Mouse (Mus musculus) gastrocnemius, adult 18-20 months (tissue): ENCODE results near the gene Marveld2. TPM values are rescaled to one million over a fixed set of nuclear protein-coding genes. Genes with fewer than 3 reads are reported as not detected.
A peak's percentile ranks its signal among the peaks of the same experiment; 100 is the strongest.

Source experiments
- DNase-seq: peaks from one replicate; pipeline ENCODE4 v3.0.0; 2021; ENCODE audit warnings: low spot score
- total RNA-seq, 2 experiments: library from RNA; stranded (reverse); gene quantifications; 2 replicates each; pipeline ENCODE4 v1.2.3; 2021

Gene Marveld2
- total RNA-seq, 2 experiments from 2014 or later: 0.33 to 0.41 TPM

DNA sequence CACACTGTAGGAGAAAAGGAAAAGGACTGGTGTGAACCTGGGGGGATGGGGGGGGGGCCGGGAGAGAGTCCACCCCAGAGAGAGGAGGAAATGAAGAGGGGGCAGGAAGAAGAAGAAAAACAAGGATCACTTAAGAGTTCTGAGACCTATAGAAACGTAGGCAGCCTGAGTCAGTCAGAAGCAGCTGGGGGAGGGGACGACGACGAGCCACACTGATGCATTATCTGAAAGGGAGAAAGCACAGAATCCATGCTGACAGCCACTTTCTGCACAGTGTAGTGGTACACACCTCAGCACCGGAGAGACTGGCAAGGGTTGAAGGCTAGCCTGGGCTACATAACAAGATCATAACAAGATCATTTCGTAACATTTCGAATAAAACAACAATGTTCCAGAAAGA lies 15.7 kb downstream of the Marveld2 start:
- no peak for DNase-seq

DNA sequence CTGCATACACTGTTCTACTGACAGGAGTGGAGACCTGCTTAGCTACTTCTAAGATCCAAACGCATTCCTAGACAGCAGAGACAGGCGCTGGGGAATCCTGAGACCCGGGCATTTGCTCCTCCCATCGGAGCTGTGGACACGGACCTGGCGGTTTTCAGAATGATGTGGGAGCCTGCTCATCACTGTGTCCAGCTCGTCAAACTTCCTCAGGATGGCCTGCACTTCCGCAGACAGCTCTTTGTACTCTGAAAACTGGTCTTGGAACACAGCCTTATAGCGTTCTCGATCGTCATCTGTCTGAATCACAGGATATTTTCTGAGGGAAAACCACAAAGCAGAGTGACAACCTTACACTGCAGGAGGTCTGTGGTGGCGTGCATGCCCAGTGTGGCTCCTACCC lies 16.5 kb downstream of the Marveld2 start:
- no peak for DNase-seq

DNA sequence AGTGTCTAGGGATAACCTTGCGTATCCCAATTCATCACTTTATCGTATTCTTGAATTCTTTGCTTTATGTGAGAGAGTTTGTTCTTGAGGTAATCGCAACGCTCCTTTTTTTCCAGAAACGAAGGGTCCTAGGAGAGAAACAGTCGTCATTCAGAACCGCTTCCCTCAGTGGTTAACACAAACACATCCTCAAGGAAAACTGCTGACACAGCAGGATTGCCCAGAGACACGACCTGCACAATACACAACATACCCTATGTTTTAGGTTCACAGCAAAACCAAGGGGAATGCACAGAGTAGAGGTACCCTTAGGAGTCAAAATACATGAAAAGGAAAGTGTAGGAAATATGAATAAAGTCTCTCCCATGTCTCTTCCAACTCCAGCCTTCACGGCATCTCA lies 19.5 kb downstream of the Marveld2 start:
- DNase-seq: no peak

DNA sequence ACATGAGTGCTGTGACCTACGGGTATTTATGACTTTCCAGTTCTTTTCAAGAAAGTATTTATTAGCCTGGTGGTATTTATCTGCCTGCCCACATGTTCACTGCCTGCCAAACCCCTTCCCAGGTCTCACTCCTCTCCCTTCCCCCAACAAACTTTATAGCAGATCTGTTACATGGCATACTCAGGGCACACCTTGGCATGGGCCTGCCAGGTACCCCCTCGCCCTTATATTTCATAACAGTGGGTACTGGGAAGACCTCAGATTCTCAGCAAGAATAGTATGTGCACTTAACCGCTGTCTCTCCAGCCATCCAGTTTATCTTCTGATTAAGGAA lies 21.3 kb downstream of the Marveld2 start:
- DNase-seq: no peak

DNA sequence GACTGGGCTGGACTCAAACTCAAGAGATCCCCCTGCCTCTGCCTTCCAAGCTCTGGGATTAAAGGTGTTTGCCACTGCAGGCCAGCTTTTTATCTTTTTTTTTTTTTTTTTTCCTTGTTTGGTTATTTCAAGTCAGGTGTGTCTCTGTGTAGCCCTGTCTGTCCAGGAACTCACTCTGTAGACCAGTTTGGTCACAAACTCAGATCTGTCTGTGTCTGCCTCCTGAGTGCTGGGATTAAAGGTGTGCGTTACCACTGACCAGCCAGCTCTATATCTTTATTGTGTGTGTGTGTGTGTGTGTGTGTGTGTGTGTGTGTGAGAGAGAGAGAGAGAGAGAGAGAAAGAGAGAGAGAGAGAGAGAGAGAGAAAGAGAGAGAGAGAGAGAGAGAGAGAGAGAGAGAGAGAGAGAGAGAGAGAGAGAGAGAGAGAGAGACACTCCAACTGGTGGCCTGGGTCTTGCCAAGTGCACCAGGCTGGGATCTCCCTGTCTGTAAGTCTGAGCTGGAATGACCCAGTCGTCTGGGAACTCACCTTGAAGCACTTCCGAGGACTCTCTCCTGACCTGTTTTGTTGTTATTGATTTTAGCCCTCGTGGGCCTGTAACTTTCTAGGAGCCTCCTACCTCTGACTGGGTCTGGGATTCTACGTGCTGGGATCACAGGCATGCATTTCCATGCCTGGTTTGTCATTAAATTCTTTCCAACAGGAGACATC lies 21.8 kb downstream of the Marveld2 start:
- DNase-seq: no peak

DNA sequence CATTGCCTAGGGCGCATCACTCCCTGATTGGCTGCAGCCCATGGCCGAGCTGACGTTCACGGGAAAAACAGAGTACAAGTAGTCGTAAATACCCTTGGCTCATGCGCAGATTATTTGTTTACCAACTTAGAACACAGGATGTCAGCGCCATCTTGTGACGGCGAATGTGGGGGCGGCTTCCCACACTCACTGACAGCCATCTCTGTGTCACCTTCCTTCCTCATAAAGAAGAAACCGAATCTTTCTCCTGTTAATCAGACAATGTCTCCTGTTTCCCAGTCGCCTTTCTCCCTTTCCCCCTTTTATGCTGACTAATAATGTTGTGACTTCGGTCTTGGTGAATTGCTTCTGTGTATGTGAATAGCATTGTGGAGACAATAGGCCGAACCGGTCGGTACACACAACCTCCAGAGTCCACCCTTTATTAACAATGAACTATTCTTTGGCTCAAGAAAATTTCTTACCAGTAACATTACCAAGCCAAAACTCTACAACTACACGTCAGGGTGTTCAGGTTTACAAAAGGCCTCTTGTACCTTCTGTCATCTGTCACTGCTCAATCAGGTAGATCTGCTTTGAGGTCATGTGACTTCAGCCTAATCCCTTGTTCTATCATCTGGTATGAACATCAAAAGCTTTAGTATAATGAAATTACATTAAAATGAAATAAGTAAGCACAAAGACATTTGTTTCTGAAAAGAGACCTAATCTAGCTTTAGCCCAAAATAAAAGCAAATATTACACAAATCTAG lies 22.6 kb downstream of the Marveld2 start:
- DNase-seq: peak; percentile 30

DNA sequence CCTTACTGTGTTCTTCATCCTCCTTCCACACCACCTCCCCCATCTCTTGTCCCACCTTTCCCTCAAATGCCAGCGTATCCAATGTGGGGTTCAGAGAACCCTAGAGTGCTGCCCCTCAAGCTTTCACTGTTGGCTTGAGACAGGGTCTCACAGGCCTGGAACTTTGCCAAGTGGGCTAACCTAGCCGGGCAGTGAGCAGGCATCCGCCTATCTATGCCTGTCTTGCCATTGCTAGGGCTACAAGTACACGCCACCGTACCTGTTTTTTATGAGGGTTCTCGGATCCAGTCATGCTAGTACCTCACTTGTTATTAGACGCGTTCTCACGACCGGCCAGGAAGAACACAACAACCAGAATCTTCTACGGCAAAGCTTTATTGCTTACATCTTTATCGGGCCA lies 28.1 kb downstream of the Marveld2 start:
- no peak for DNase-seq

DNA sequence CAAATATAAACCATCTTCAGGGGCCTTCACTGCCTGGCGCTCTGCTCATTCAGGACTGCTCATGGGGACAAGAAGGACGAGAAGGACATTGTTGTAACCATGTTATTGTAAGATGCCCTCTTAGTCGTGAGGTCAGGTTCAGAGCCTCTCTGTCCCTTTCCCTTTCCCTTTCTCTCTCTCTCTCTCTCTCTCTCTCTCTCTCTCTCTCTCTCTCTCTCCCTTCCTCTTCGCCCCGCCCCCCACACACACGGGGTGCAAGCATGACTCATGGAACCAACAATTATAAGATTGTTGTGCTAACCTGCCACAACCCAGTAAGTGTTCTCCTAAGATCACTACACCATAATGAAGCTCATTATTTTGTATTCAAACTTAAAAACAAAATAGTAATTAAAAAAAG lies 34.6 kb downstream of the Marveld2 start:
- DNase-seq: no peak

DNA sequence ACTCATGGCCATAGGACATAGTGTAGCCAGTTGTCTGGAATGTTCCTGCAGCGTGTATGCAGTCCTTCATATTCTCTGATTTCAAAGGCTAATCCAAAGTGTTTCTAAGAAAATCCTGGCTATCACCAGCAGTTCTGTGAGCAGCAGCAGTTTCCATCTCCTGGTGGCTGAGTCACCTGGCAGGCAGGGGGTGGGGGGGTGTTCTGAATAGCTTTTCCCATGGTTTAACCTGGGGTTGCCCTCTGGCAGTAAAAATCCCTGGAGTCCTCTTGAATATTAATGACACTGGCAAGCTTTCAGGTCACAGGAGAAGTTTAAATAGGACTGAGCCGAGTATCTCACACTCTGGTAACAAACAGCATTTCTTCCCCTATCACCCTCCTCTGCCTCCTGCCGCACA lies 35.1 kb downstream of the Marveld2 start:
- DNase-seq: no peak

DNA sequence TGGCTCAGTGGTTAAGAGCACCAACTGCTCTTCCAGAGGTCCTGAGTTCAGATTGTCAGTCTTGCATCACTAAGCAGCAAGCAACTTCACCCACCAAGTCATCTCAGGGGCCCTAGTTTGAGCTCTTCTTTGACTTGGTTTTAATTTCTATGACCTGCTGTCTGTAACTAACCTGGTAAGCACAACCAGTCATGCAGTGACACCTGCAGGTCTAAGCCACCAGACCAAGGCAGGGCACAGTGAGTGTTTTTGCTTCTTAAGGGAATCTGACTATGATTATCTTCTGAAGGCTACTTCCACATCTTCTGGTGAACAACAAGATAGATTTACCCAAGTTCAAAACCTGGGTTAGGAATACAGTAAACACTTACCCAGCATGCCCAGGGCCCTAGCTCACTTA lies 36.8 kb downstream of the Marveld2 start:
- DNase-seq: no peak

DNA sequence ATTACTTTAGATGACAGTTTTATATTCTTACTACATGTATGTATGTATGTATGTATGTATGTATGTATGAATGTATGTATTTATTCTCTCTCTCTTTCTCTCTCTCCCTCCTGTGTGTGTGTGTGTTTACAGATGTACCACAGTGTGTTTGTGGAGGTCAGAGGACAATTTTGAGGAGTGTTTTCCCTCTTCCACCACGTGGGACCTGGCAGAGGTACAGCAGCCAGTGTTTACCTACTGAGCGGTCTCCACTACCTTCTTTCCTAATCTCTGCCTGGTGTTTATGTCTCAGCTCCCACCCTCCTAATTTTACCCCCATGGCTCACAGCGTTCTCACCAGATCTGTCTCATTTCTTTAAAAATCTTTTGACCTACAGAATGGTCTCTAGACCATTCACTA lies 37.6 kb downstream of the Marveld2 start:
- no peak for DNase-seq

DNA sequence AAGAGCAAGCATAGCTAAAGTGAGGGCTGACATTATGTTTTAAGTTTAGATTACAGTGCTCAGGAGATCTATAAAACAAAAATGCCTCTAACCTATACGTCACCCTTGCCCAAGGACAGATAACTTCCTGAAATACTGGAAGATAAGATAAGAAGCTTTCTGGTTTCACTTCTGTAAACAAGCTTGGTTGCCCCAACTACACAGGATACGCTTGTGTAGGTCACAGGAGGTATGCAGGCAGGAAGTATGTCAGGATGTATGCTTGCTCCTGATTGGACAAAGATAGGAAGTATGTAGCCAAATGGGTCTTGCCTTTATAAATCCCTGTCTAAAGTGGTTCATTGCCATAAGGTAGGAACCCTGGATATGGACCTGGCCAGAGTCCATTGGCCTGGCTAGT lies 40.8 kb downstream of the Marveld2 start:
- DNase-seq: no peak

DNA sequence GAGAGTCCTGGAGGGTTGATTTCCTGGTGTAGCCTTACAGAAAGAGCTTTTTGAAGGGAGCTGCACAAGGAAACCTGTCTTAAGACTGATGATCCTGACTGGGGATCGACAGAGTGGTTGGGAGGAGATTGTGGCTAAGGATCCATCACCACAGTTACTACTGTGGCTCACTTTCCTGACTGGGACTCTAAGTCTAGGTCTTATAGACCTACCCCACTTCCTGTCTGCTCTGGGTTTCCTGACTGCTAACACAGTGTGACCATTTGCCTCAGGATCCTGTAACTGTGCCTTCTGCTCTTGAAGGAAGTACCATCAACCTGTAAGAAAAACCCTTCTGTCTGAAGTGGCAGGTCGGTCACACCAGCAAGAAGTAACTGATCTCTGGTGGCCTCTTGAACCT lies 46.1 kb downstream of the Marveld2 start:
- DNase-seq: no peak

DNA sequence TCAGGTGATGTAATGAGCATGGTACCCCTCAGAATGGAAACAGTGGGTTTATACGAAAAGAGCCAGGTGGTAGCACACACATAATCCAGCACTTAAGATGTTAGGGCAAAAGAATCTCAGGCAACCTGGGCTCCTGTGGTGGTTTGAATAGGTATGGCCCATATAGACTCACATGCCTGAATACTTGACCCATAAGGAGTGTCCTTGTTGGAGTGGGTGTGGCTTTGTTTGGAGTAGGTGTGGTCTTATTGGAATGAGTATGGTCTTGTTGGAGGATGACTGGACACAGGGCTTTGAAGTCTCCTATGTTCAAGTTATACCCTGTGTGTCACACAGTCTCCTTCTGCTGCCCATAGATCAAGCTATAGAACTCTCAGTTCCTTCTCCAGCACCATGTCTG lies 48.4 kb downstream of the Marveld2 start:
- no peak for DNase-seq

DNA sequence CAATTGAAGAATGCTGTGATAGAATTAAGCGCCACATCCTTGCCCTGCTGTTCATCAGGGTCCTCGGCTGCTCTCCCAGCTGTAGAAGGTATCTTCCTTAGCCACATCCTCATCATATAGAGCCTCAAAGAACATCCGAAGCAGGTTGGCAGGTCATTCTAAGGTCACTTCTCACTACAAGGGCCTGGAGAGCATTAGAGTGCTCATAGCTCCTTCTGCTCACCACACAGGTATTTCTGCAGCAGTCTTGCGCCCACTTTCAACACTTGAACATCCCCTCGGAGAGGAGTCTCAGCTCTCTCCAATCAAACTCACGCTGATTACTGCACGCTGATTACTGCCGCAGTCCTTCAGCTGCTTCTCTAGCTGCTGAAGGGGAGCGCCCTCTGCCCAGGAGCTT lies 57.3 kb downstream of the Marveld2 start:
- no peak for DNase-seq

DNA sequence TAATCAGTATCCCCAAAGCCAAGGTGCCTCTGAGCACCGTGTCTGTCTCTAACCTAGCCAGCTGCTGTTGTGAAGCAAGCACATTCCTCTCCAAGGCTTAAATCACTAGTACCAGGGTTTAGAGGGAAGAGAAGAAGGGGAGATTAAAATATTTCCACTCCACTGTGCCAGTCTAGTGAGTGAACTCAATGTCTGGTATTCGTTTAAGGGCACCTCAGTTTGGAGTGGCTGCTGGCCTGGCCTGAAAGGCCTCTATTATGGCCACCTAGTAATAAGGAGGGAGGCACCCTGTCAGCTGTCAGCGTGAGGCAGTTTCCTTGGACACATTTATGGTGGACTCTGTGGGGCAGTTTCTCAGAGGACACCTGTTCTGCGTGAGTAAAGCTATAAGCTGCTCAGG lies 59.8 kb downstream of the Marveld2 start:
- no peak for DNase-seq

DNA sequence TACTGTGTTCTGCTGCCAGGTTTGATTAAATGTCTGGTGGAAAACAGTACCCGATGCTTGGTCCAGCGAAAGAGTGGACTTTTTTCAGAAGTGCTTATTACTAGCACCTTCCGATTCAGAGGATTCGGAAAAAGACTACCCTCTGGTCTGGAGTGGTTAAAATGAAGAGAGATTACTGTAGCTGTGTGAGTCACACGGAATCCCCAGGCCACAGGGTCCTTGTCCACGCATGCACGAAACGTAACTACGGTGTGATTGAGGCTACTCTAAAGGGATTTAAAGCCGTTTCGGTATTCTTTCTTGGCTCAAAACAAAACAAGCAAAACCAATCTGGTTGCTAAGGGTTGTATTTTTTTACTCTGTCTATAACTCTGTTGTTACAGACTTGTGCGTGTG lies 63.7 kb downstream of the Marveld2 start:
- no peak for DNase-seq

DNA sequence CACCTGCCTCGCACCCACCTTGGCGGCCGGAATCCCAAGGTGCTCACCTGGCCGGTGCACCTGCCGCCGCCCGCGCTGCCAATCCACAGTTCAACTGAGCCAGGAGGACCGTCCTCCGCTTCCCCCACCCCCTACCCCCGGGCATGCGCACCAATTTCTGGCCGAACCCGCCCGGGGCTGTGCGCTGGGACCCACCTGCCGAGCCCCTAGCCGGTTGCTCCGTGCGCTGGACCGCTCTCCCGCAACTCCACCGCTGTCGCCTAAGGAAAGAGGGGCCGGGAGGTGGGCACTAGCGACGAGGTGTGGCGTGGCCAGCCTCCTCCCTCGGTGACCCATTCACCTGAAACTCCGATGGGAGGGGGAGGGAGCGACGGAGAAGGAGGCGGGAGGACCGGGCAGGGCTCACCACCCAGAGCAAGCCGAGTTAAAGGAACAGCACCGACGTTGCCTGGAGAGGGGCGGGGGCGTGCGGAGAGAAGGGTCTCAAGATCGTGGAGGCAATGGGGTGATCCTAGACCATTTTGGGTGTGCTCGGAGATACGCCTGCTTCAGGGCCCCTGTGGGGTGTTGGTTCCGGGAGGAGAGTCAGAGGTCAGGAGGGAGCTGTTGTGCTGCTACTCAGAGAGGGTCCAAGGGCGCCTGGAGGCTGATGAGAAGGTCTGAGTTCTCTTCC lies 64.3 kb downstream of the Marveld2 start, which contains the start of gene Ocln:
TSS of gene Ocln (minus strand) at position 350 of the 673 bp plus-strand sequence.
- no peak for DNase-seq

DNA sequence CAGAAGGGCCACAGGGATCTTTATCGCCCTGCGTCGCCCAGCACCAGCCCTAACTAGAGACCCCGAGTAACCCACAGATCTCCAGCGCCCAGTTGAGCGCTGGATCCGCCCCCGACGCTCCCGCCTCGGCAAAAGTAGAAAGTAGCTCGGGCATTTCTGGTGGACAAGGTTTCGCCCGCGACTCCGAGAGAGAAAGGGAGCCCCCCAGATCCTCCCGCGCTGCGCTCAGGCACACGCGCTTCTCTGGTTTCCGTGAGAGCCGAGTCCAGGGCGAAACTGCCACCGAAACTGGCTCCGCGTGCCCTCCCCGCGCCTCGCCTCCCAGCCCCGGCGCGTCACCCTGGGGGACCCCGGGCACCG lies 64.8 kb downstream of the Marveld2 start:
- DNase-seq: no peak

DNA sequence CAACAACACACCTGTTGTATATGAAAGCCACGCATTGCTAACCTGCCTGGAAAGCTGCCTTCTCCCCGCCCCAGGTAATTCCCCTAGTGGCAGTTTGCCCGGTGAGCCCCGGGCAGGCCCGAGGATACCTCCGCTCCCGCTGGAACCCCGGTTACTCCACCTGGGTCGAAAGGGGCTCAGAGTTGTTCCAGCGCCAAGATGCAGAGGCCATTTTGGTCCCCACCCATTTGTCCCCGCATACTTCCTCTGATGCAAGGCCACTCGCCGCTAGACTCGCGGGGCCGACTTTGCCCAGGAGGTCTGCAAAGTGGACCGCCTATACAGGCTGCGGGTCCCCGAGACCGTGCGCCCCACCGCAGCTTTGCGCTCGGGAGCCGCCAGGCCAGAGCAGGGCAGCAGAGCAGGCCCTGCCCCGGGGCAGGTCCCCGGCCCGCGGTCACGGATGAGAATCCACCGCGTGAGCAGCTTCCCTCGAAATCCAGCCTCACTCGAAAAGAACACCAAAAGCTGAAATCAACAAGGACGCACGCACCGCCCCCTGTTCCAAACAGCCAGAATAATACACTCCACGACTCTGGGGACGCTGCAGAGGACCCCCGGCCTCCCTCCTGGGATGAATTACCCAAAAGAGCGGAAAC lies 65.3 kb downstream of the Marveld2 start:
- DNase-seq: no peak

DNA sequence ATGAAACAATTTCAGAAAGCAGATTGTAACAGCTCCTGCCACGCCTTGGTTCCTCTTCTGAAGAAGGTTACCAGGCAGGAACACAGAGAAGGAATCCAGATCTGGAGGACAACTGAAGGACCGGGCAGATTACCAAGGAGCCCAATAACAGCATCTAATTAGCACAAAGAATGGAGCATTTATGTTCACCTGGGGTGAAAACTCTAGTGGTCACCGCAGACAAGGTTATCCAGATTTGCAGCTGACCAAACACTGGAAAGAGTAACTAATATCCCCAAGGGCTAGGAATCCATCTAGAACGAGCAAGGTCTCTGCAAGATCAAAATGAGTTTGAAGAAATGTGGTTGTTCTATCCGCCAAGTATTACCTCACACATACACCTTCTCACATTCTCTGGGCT lies 69.5 kb downstream of the Marveld2 start:
- DNase-seq: no peak
